Mouse (Mus musculus): Measurements from ENCODE around the gene Mgmt.

Mgmt gene

GRCm38 (mm10) chr7:136912901-136913300 lies 18.5 kb downstream of the Mgmt start:
- DNase-seq (ENCODE audit: low spot score): no peak

- no peak for DNase-seq (ENCODE audit: low spot score)
Observed at GRCm38 (mm10) chr7:136916021-136916420, 21.6 kb downstream of the Mgmt start.

GRCm38 (mm10) chr7:136920976-136921755 lies 26.8 kb downstream of the Mgmt start:
- DNase-seq (ENCODE audit: low spot score): no peak

- no peak for DNase-seq (ENCODE audit: low spot score)
Observed at GRCm38 (mm10) chr7:136922230-136922629, 27.8 kb downstream of the Mgmt start.

GRCm38 (mm10) chr7:136924610-136925260 lies 30.3 kb downstream of the Mgmt start:
- no peak for DNase-seq (ENCODE audit: low spot score)

GRCm38 (mm10) chr7:136926178-136926577 lies 31.8 kb downstream of the Mgmt start:
- DNase-seq (ENCODE audit: low spot score): no peak

- no peak for DNase-seq (ENCODE audit: low spot score)
Observed at GRCm38 (mm10) chr7:136930451-136930850, 36.0 kb downstream of the Mgmt start.

- no peak for DNase-seq (ENCODE audit: low spot score)
Observed at GRCm38 (mm10) chr7:136933367-136933766, 39.0 kb downstream of the Mgmt start.

GRCm38 (mm10) chr7:136934336-136934735 lies 39.9 kb downstream of the Mgmt start:
- DNase-seq (ENCODE audit: low spot score): no peak

- DNase-seq (ENCODE audit: low spot score): no peak
Observed at GRCm38 (mm10) chr7:136934784-136935183, 40.4 kb downstream of the Mgmt start.

- no peak for DNase-seq (ENCODE audit: low spot score)
Observed at GRCm38 (mm10) chr7:136938371-136938770, 44.0 kb downstream of the Mgmt start.

- no peak for DNase-seq (ENCODE audit: low spot score)
Observed at GRCm38 (mm10) chr7:136942414-136942813, 48.0 kb downstream of the Mgmt start.

- no peak for DNase-seq (ENCODE audit: low spot score)
Observed at GRCm38 (mm10) chr7:136943886-136944285, 49.5 kb downstream of the Mgmt start.

GRCm38 (mm10) chr7:136945697-136946096 lies 51.3 kb downstream of the Mgmt start:
- no peak for DNase-seq (ENCODE audit: low spot score)

- no peak for DNase-seq (ENCODE audit: low spot score)
Observed at GRCm38 (mm10) chr7:136946131-136946530, 51.7 kb downstream of the Mgmt start.

- DNase-seq (ENCODE audit: low spot score): no peak
Observed at GRCm38 (mm10) chr7:136948275-136948810, 53.9 kb downstream of the Mgmt start.

- DNase-seq (ENCODE audit: low spot score): no peak
Observed at GRCm38 (mm10) chr7:136952608-136953007, 58.2 kb downstream of the Mgmt start.

GRCm38 (mm10) chr7:136953251-136953650 lies 58.8 kb downstream of the Mgmt start:
- DNase-seq (ENCODE audit: low spot score): no peak

GRCm38 (mm10) chr7:136972361-136972760 lies 77.9 kb downstream of the Mgmt start:
- no peak for DNase-seq (ENCODE audit: low spot score)

GRCm38 (mm10) chr7:136975001-136975400 lies 80.6 kb downstream of the Mgmt start:
- no peak for DNase-seq (ENCODE audit: low spot score)

GRCm38 (mm10) chr7:136997456-136997855 lies 103.0 kb downstream of the Mgmt start:
- DNase-seq (ENCODE audit: low spot score): no peak

GRCm38 (mm10) chr7:137000703-137001102 lies 106.3 kb downstream of the Mgmt start:
- no peak for DNase-seq (ENCODE audit: low spot score)

- DNase-seq (ENCODE audit: low spot score): no peak
Observed at GRCm38 (mm10) chr7:137001215-137001614, 106.8 kb downstream of the Mgmt start.
